Mouse (Mus musculus) heart, postnatal 0 days (tissue): ENCODE data around the gene Hoxc13.

Experiments
- CTCF ChIP-seq: IDR thresholded peaks from 2 replicates; pipeline ENCODE4 v1.5.1; 2016; ENCODE audit warnings: antibody characterized with exemption, control low read depth, low read depth
- EP300 ChIP-seq: IDR thresholded peaks from 2 replicates; pipeline ENCODE4 v1.6.1; 2016; ENCODE audit warnings: antibody characterized with exemption, low read depth

- TF ChIP-seq CTCF (no peak), EP300 (no peak)
These were observed 13.5 kb downstream of the Hoxc13 start for GRCm38 (mm10) chr15:102934438-102934837.
